Mouse (Mus musculus): ENCODE measurements around the gene Vmn2r39.
"Not testable (repeated sequence)": the region's sequence is repeated elsewhere in the genome, so short reads cannot be mapped to it uniquely, and the experiment has no call there.

Gene Vmn2r39

DNA sequence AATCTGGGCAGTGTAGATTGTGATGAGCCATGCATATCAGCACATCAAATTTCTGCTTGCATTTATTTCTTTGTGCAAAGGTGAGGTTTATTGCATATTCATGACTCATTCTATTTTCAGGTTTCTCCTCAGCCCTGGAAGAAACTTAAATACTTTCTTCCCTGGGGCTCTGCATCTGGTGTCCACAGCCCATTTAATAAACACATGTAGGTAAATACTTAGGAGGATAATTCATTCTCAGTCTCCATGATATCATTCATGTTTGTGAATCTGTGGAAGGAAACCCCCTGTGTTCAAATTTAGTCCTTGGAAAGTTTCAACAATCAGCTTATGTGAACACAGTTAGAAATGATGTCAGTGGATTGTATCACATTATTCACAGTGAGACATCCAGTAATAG, at the start of gene Vmn2r39:
TSS of gene Vmn2r39 (minus strand) at position 101 of the 400 bp plus-strand sequence.
- DNase-seq, result not testable (repeated sequence)

- DNase-seq, result not testable (repeated sequence)
Observed at GRCm38 (mm10) chr7:9065353-9065752, 34.8 kb upstream of the Vmn2r39 start.
